Mouse (Mus musculus) myocyte (in vitro differentiated cells): Measurements from ENCODE around the gene Ppil3.

Experiments
- CEBPB ChIP-seq: IDR thresholded peaks from 2 replicates; pipeline ENCODE4 v1.6.1; 2011; ENCODE audit warnings: mild to moderate bottlenecking, moderate library complexity; ENCODE audit not compliant: poor library complexity, insufficient read depth, severe bottlenecking
- E2F4 ChIP-seq: IDR thresholded peaks from one replicate; pipeline ENCODE4 v1.6.1; 2011; ENCODE audit warnings: mild to moderate bottlenecking, control low read depth, moderate library complexity; ENCODE audit not compliant: insufficient read depth
- MAX ChIP-seq: IDR thresholded peaks from one replicate; pipeline ENCODE4 v1.6.1; 2011; ENCODE audit warnings: low read depth, mild to moderate bottlenecking, control low read depth
- MYOD1 ChIP-seq, 3 experiments: IDR thresholded peaks; one replicate each; pipeline ENCODE4 v1.6.1; 2011; ENCODE audit warnings: control low read depth in 2 of 3, low read depth in 2 of 3, mild to moderate bottlenecking in 2 of 3, moderate library complexity in 1 of 3; ENCODE audit not compliant: insufficient read length in 2 of 3, control insufficient read depth in 1 of 3
- MYOG ChIP-seq, 3 experiments: IDR thresholded peaks; one replicate each; pipeline ENCODE4 v1.6.1; 2011; ENCODE audit warnings: control low read depth in 2 of 3, low read depth in 2 of 3, mild to moderate bottlenecking in 2 of 3; ENCODE audit not compliant: insufficient read length in 2 of 3, control insufficient read depth in 1 of 3, insufficient read depth in 1 of 3
- POLR2A ChIP-seq: IDR thresholded peaks from one replicate; pipeline ENCODE4 v1.6.1; 2011; ENCODE audit warnings: low read depth, mild to moderate bottlenecking, control low read depth, moderate library complexity; ENCODE audit not compliant: insufficient read length
- POLR2AphosphoS2 ChIP-seq: IDR thresholded peaks from one replicate; pipeline ENCODE4 v1.6.1; 2011; ENCODE audit warnings: low read depth, control low read depth; ENCODE audit not compliant: insufficient read length
- REST ChIP-seq: IDR thresholded peaks from one replicate; pipeline ENCODE4 v1.6.1; 2011; ENCODE audit warnings: mild to moderate bottlenecking, control low read depth, moderate library complexity; ENCODE audit not compliant: insufficient read depth, insufficient read length
- SRF ChIP-seq: IDR thresholded peaks from one replicate; pipeline ENCODE4 v1.6.1; 2011; ENCODE audit warnings: low read depth; ENCODE audit not compliant: control insufficient read depth, insufficient read length
- TCF12 ChIP-seq: IDR thresholded peaks from one replicate; pipeline ENCODE4 v1.6.1; 2011; ENCODE audit warnings: mild to moderate bottlenecking, control low read depth; ENCODE audit not compliant: poor library complexity, insufficient read depth, severe bottlenecking
- TCF3 ChIP-seq: IDR thresholded peaks from one replicate; pipeline ENCODE4 v1.6.1; 2011; ENCODE audit warnings: low read depth, control low read depth; ENCODE audit not compliant: insufficient read length
- USF1 ChIP-seq: IDR thresholded peaks from one replicate; pipeline ENCODE4 v1.6.1; 2011; ENCODE audit warnings: low read depth, mild to moderate bottlenecking, control low read depth, moderate library complexity

DNA sequence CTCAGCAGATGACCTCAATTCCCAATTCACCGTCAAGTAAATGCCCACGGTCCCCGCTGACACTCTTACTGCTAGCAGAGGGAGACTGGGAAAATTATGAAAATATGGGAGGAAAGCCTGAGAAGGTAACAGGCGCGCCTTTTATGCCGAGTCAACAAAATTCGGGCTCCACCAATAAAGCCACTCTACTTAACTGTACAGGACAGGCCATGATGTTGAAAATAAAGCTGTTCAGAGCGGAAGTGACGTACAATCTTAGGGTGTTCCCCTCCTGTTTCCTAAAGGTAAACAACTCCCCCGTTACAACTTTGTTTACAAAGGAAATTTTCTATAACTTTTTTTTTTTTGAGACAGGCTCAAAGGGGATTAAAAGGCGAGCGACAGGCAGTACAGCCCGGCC, 22.4 kb downstream of the Ppil3 start:
- TF ChIP-seq E2F4 (no peak), USF1 (no peak), POLR2A (no peak), POLR2AphosphoS2 (no peak), MAX (no peak), MYOD1 (IDR thresholded peaks at IDR 0.05; ENCODE audit: control insufficient read depth in 1 of 3, insufficient read length in 2 of 3, low read depth in 2 of 3) (no peak), CEBPB (no peak), REST (no peak), MYOG (IDR thresholded peaks at IDR 0.05; ENCODE audit: control insufficient read depth in 1 of 3, insufficient read depth in 1 of 3, insufficient read length in 2 of 3, low read depth in 2 of 3) (no peak), TCF12 (no peak), SRF (no peak), TCF3 (no peak)
